Mouse (Mus musculus): Measurements from ENCODE around the gene Fut2.

GRCm38 (mm10) chr7:45623507-45623906, 42.7 kb downstream of the Fut2 start:
- TF ChIP-seq GATA1 (IDR thresholded peaks at IDR 0.05; ENCODE audit: low read length), result no peak
- TF ChIP-seq TAL1 (IDR thresholded peaks at IDR 0.05; ENCODE audit: low read length), result no peak
